Mouse (Mus musculus) heart, postnatal 0 days (tissue): ENCODE results near the gene Galr2. TPM values are rescaled to one million over a fixed set of nuclear protein-coding genes. Genes with fewer than 3 reads are reported as not detected.
A peak's percentile ranks its signal among the peaks of the same experiment; 100 is the strongest.

Experiments used
- ATAC-seq: fragments of 200-750 bp; cut with Nextera tagmentation; 2 replicates; pipeline ENCODE4 v1.8.0; 2017; ENCODE audit warnings: low read depth, moderate number of reproducible peaks, moderate library complexity; ENCODE audit not compliant: insufficient read depth
- DNase-seq: peaks from one replicate; pipeline ENCODE4 v3.0.0-alpha.2; 2016; ENCODE audit warnings: low spot score
- H3K27ac ChIP-seq: fragments of 300-500 bp; sonication (generic); 2 replicates; pipeline ENCODE4 v1.5.1; 2014; ENCODE audit warnings: low read depth, mild to moderate bottlenecking
- H3K27me3 ChIP-seq: fragments of 300-500 bp; sonication (generic); 2 replicates; pipeline ENCODE4 v1.6.1; 2014; ENCODE audit warnings: low read length, mixed read lengths; ENCODE audit not compliant: control insufficient read depth, insufficient read depth
- H3K36me3 ChIP-seq: fragments of 300-500 bp; sonication (generic); replicated peaks from 2 replicates; pipeline ENCODE4 v1.6.1; 2014; ENCODE audit warnings: low read length, mixed read lengths; ENCODE audit not compliant: control insufficient read depth, insufficient read depth
- H3K4me1 ChIP-seq: fragments of 300-500 bp; sonication (generic); 2 replicates; pipeline ENCODE4 v1.6.1; 2014; ENCODE audit warnings: antibody characterized with exemption; ENCODE audit not compliant: control insufficient read depth, insufficient read depth
- H3K4me2 ChIP-seq: fragments of 300-500 bp; sonication (generic); 2 replicates; pipeline ENCODE4 v1.6.1; 2014; ENCODE audit warnings: low read depth, mild to moderate bottlenecking, low read length, moderate library complexity
- H3K4me3 ChIP-seq: fragments of 300-500 bp; sonication (generic); 2 replicates; pipeline ENCODE4 v1.5.1; 2014; ENCODE audit warnings: low read depth, low read length
- H3K9ac ChIP-seq: fragments of 300-500 bp; sonication (generic); replicated peaks from 2 replicates; pipeline ENCODE4 v1.6.1; 2014; ENCODE audit warnings: low read depth, low read length, mixed read lengths
- H3K9me3 ChIP-seq: fragments of 300-500 bp; sonication (generic); replicated peaks from 2 replicates; pipeline ENCODE4 v1.6.1; 2016; ENCODE audit warnings: low read length; ENCODE audit not compliant: control insufficient read depth
- CTCF ChIP-seq: IDR thresholded peaks from 2 replicates; pipeline ENCODE4 v1.5.1; 2016; ENCODE audit warnings: antibody characterized with exemption, control low read depth, low read depth
- EP300 ChIP-seq: IDR thresholded peaks from 2 replicates; pipeline ENCODE4 v1.6.1; 2016; ENCODE audit warnings: antibody characterized with exemption, low read depth
- WGBS: fragments of 180-500 bp; shearing (Covaris S2); extraction: QIAGEN DNeasy Blood & Tissue Kit; methylation state at CpG from one replicate; pipeline ENCODE4 v1.1.7; 2014; 5-methylcytosine and 5-hydroxymethylcytosine counted together
- polyA plus RNA-seq: library from polyadenylated mRNA; unstranded; fragments of >200 nt; fragmentation: Nextera tagmentation; extraction: Ambion mirVana; gene quantifications from 2 replicates; pipeline ENCODE4 v1.2.1, GENCODE M21; 2015
- total RNA-seq: library from RNA; depleted of rRNA; stranded (reverse); fragments of >200 nt; gene quantifications from 2 replicates; pipeline ENCODE4 v1.2.3, GENCODE M21; 2014; ENCODE audit warnings: low replicate concordance; rRNA removed

The Galr2 gene
- total and polyA plus RNA-seq, 2 experiments from 2014 or later: 0.05 TPM; not detected in 1

DNA sequence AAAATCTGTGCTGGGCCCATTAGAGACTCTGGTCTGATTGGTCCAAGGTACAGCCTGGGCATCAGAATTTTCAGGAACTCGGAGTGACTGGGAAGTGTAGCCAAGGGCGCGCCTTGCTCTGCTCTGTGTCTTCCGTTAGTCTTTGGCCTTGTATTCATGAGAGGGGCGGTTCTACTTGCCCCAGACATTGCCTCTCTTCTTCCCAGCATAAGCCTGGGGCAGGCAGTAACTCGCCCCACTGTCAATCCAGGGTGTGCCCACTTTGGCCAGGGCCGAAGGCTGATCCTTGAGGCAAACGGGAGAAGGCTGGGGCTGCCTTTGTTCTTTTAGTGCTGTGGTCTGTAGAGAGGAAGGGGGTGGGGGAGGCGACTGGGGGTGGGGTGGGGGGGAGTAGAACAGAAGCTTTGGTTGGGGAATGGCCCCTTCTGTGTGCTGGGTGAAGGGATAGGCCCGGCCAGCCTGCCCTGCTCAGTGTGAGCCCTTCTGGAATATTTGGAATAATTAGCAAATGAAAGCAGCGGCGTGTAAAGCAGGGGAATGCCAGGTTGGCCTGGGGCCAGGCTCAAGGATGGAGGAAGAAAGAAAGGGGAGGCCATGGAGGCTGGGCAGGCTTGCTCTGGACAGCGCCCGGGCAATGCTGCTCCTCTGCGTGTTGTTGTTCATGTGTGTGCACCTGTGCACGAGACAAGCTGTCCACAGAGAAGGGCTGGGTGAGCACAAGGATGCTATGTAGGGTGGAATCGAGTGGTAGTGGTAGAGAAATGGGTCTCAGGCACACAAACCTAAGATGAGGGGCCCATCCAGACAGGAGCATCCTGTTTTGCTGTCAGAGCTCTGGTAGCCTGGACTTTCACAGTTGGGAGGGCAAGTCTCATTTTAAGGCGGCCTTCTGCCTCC lies 48.8 kb downstream of the Galr2 start:
- peak; percentile 47; the same call in 1 of the 2 replicates for ATAC-seq
- DNase-seq: no peak
- H3K36me3 ChIP-seq: no peaks in the 10 kb centered on the region
- 52% methylated on average over 17 of the region's 18 CpGs for WGBS
- H3K9ac ChIP-seq: no peak overlapping the region
- TF ChIP-seq CTCF: no peak
- no peak for TF ChIP-seq EP300
- H3K4me3 ChIP-seq: no peak overlapping the region
- no peak overlapping the region for H3K4me2 ChIP-seq
- no peaks in the 10 kb centered on the region for H3K9me3 ChIP-seq
- H3K27me3 ChIP-seq: peaks cover 20% of the 10 kb centered on the region
- no peak overlapping the region for H3K27ac ChIP-seq
- H3K4me1 ChIP-seq: no peaks in the 10 kb centered on the region

DNA sequence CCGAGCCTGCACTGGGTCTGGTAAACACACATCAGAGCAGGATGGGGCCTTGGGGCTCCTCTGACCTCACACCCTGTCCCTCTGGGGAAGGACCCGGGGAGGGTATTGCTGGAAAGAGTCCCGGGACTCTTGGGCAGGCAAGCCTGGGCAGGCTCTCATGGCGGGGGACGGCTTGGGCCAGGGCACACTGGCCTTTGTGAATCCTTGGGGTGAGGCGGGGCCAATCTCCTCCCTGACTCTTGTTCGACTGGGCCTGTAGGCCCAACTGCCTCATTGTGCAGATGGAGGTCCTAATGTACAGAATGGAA lies 49.4 kb downstream of the Galr2 start:
- DNase-seq (no peak), ATAC-seq (no peak)
- Histone ChIP-seq H3K4me1 (0 out of 2 replicates have a peak, but pooled peaks cover 3% of the 10 kb centered on the region), H3K36me3 (no peaks in the 10 kb centered on the region), H3K27me3 (peaks cover 26% of the 10 kb centered on the region), H3K4me2 (no peak overlapping the region), H3K9me3 (no peaks in the 10 kb centered on the region), H3K27ac (no peak overlapping the region), H3K4me3 (no peak overlapping the region), H3K9ac (no peak overlapping the region)
- TF ChIP-seq EP300: no peak
- TF ChIP-seq CTCF: no peak
- WGBS: 79% methylated on average over 7 of the region's 7 CpGs

DNA sequence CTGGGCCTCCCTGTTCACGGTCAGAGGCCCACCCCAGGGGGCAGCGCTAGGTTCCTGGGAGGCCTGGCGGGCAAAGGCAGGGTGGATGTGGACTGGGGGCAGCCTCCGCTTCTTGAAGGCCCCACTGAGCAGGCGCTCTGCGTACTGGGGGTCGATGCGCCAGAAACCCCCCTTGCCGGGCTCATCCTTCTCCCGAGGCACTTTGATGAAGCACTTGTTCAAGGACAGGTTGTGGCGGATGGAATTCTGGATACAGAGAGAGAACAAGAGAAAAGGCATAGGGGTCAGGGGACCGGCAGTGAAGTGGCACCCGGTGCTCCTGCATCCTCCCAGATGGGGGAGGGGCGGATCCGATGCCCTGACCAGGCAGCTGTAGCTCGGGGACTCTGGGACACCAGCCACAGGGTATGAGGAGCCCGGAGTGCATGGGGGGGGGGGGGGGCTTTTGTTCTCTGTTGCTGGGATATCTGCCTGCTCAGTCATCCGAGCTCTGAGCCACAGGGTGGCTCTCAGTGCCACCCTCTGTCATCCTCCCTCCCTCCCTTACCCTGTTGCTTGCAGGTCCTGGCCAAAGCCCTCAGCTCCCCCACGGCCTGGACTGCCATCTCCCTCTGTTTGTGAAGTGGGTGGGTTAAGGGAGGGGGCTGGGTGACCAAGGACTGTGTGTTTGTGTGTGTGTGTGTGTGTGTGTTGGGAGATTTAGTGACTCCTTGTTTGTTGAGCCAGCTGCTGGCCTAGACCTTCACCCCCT lies 51.7 kb downstream of the Galr2 start:
- Histone ChIP-seq H3K4me3 (no peak overlapping the region), H3K4me1 (0 out of 2 replicates have a peak, but pooled peaks cover 3% of the 10 kb centered on the region), H3K27me3 (peaks cover 30% of the 10 kb centered on the region), H3K4me2 (no peak overlapping the region), H3K9ac (no peak overlapping the region), H3K9me3 (no peaks in the 10 kb centered on the region), H3K36me3 (no peaks in the 10 kb centered on the region), H3K27ac (no peak overlapping the region)
- DNase-seq (no peak), ATAC-seq (no peak)
- TF ChIP-seq CTCF: no peak
- TF ChIP-seq EP300: no peak
- 55% methylated on average over 19 of the region's 19 CpGs for WGBS

DNA sequence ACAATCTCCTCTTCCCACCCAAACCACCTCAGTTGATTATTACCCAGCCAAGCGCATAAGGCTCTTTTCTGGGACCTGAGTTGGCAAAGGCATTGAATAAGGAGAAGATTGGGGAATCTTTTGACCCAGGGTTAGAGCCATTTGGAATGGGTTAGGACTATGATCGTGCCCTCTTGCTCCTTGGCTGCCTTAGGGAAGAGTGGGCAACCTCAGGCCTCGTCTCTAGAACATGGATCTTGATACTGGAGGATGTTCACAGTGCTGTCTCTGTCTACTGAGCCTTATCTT lies 52.2 kb downstream of the Galr2 start:
- no peak overlapping the region for H3K27ac ChIP-seq
- no peak overlapping the region for H3K4me3 ChIP-seq
- DNase-seq: no peak
- no peak overlapping the region for H3K9ac ChIP-seq
- H3K4me1 ChIP-seq: 0 out of 2 replicates have a peak, but pooled peaks cover 3% of the 10 kb centered on the region
- no peaks in the 10 kb centered on the region for H3K36me3 ChIP-seq
- TF ChIP-seq CTCF (no peak), EP300 (no peak)
- no peak overlapping the region for H3K4me2 ChIP-seq
- H3K27me3 ChIP-seq: peaks cover 30% of the 10 kb centered on the region
- ATAC-seq: no peak
- H3K9me3 ChIP-seq: no peaks in the 10 kb centered on the region
- 88% methylated on average over 3 of the region's 3 CpGs for WGBS

Other genes starting within 250 kb of the Galr2 start
- 0.27 and 2.7 TPM in 2 replicates for gene Unc13d, start 203.0 kb upstream of the Galr2 start, total RNA-seq
- 0.42 and 0.47 TPM in 2 replicates for gene Unc13d, start 203.0 kb upstream of the Galr2 start, polyA plus RNA-seq
- gene Wbp2, start 193.9 kb upstream of the Galr2 start, total RNA-seq: 113 and 120 TPM in 2 replicates
- gene Wbp2, start 193.9 kb upstream of the Galr2 start, polyA plus RNA-seq: 106 and 117 TPM in 2 replicates
- gene Trim47, start 153.7 kb upstream of the Galr2 start, total RNA-seq: 89.0 and 104 TPM in 2 replicates
- gene Trim47, start 153.7 kb upstream of the Galr2 start, polyA plus RNA-seq: 42.8 and 43.9 TPM in 2 replicates
- gene Trim65, start 149.8 kb upstream of the Galr2 start, total RNA-seq: 5.9 and 15.0 TPM in 2 replicates
- gene Trim65, start 149.8 kb upstream of the Galr2 start, polyA plus RNA-seq: 2.7 TPM in 2 replicates
- gene Mrpl38, start 142.1 kb upstream of the Galr2 start, total RNA-seq: 114 and 153 TPM in 2 replicates
- gene Mrpl38, start 142.1 kb upstream of the Galr2 start, polyA plus RNA-seq: 79.1 and 80.8 TPM in 2 replicates
- gene Fbf1, start 112.8 kb upstream of the Galr2 start, total RNA-seq: 20.4 and 22.8 TPM in 2 replicates
- gene Fbf1, start 112.8 kb upstream of the Galr2 start, polyA plus RNA-seq: 8.2 and 8.5 TPM in 2 replicates
- 58.4 and 63.6 TPM in 2 replicates for gene Ten1, start 82.1 kb upstream of the Galr2 start, total RNA-seq
- gene Ten1, start 82.1 kb upstream of the Galr2 start, polyA plus RNA-seq: 64.0 and 68.2 TPM in 2 replicates
- 64.9 and 65.8 TPM in 2 replicates for gene Acox1, start 81.9 kb upstream of the Galr2 start, total RNA-seq
- gene Acox1, start 81.9 kb upstream of the Galr2 start, polyA plus RNA-seq: 43.0 and 46.7 TPM in 2 replicates
- 2.1 and 3.4 TPM in 2 replicates for gene Evpl, start 42.9 kb upstream of the Galr2 start, total RNA-seq
- gene Evpl, start 42.9 kb upstream of the Galr2 start, polyA plus RNA-seq: 0.45 TPM in 2 replicates
- gene Srp68, start 6.7 kb upstream of the Galr2 start, total RNA-seq: 28.1 and 33.6 TPM in 2 replicates
- 47.8 and 48.2 TPM in 2 replicates for gene Srp68, start 6.7 kb upstream of the Galr2 start, polyA plus RNA-seq
- 37.6 and 94.7 TPM in 2 replicates for gene Exoc7, start 26.3 kb downstream of the Galr2 start, total RNA-seq
- gene Exoc7, start 26.3 kb downstream of the Galr2 start, polyA plus RNA-seq: 43.9 and 48.7 TPM in 2 replicates
- gene Foxj1, start 54.5 kb downstream of the Galr2 start, total RNA-seq: 2.7 TPM in 1 of 2 replicates, not detected in the other
- gene Foxj1, start 54.5 kb downstream of the Galr2 start, polyA plus RNA-seq: 0.04 and 1.0 TPM in 2 replicates
- gene Rnf157, start 132.1 kb downstream of the Galr2 start, total RNA-seq: 10.8 and 11.4 TPM in 2 replicates
- 2.2 and 3.5 TPM in 2 replicates for gene Rnf157, start 132.1 kb downstream of the Galr2 start, polyA plus RNA-seq
- gene Ubald2, start 153.2 kb downstream of the Galr2 start, total RNA-seq: 48.3 and 161 TPM in 2 replicates
- gene Ubald2, start 153.2 kb downstream of the Galr2 start, polyA plus RNA-seq: 32.3 and 41.9 TPM in 2 replicates
- gene Qrich2, start 185.3 kb downstream of the Galr2 start, total RNA-seq: 0.23 TPM in 1 of 2 replicates, not detected in the other
- gene Qrich2, start 185.3 kb downstream of the Galr2 start, polyA plus RNA-seq: not detected in 2 replicates
- gene Prpsap1, start 213.3 kb downstream of the Galr2 start, total RNA-seq: 43.3 and 46.6 TPM in 2 replicates
- gene Prpsap1, start 213.3 kb downstream of the Galr2 start, polyA plus RNA-seq: 59.2 and 62.2 TPM in 2 replicates
- gene Sphk1, start 250.0 kb downstream of the Galr2 start, total RNA-seq: 1.9 and 3.1 TPM in 2 replicates
- 2.0 TPM in 2 replicates for gene Sphk1, start 250.0 kb downstream of the Galr2 start, polyA plus RNA-seq